ENCODE assay signal across 9 mouse cellular contexts in the genomic region with DNA sequence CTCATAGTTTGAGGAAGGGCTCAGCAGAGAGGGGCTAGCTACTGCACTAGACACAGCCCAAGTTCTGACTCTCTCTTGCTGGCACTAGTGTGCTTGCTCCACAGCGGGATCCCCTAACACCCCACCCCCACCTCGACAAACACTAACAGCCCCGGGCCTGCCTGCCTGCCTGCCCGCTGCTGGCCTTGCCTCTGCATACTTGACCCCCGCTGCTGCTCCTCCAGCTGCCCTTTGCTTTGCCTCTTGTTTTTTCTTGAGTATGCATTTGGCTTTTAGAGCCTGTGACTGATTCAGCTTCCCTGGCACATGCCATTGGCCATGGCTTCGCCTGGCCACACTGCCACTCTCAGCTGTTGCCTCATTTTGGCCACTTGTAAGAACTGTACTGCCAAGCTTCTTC. TPM values are rescaled to one million over a fixed set of nuclear protein-coding genes. Genes with fewer than 3 reads are reported as not detected.
DNase-seq lines count a peak whose midpoint lies in the region; ATAC-seq and TF ChIP-seq lines count a peak whose summit lies in the region.
"Had no signal": no experiment of that assay in that cellular context is flagged by ENCODE, and none has a peak within 500 bp of the region (broad histone marks: within the 10 kb centered on the region; RNA-seq: fewer than 3 reads in every experiment).

No protein-coding gene starts in this region.

- peak overlapping the region; percentile 10; the same call in 1 of the 2 replicates for H3K4me2 ChIP-seq in embryonic facial prominence, embryonic 11.5 days (ENCODE audit: low read depth, low read length)
- no peak overlapping the region for H3K4me2 ChIP-seq in midbrain, embryonic 14.5 days (ENCODE audit: low read length)

- peaks cover 4% of the 10 kb centered on the region; the same call in 1 of the 2 replicates for H3K4me1 ChIP-seq in embryonic facial prominence, embryonic 11.5 days (ENCODE audit: control insufficient read depth, insufficient read depth, low read length)
- peaks cover 33% of the 10 kb centered on the region for H3K4me1 ChIP-seq in limb, embryonic 10.5 days
- H3K4me1 ChIP-seq in midbrain, embryonic 14.5 days (ENCODE audit: control insufficient read depth, insufficient read depth, low read length) = peaks cover 5% of the 10 kb centered on the region; the same call in 1 of the 2 replicates
- H3K4me1 ChIP-seq: megakaryocyte, embryonic 14.5 days had no signal

- no peaks in the 10 kb centered on the region for H3K36me3 ChIP-seq in embryonic facial prominence, embryonic 11.5 days (replicated peaks; ENCODE audit: control insufficient read depth, insufficient read depth, low read depth, low read length)
- no peaks in the 10 kb centered on the region for H3K36me3 ChIP-seq in limb, embryonic 10.5 days
- no peaks in the 10 kb centered on the region for H3K36me3 ChIP-seq in midbrain, embryonic 14.5 days (ENCODE audit: control insufficient read depth, insufficient read depth, low read length)

- H3K27me3 ChIP-seq in embryonic facial prominence, embryonic 11.5 days (ENCODE audit: control insufficient read depth, insufficient read depth, low read length) = no peaks in the 10 kb centered on the region
- H3K27me3 ChIP-seq in limb, embryonic 10.5 days (ENCODE audit: low read depth, poor library complexity, severe bottlenecking) = no peaks in the 10 kb centered on the region
- H3K27me3 ChIP-seq in midbrain, embryonic 14.5 days (ENCODE audit: control insufficient read depth, insufficient read depth, low read length) = no peaks in the 10 kb centered on the region
- H3K27me3 ChIP-seq: megakaryocyte, embryonic 14.5 days had no signal

- no peak; the same call in 1 of the 2 replicates for ATAC-seq in embryonic facial prominence, embryonic 11.5 days (replicated peaks; ENCODE audit: insufficient number of reproducible peaks, low FRiP score, low TSS enrichment, low read depth)
- ATAC-seq in midbrain, embryonic 14.5 days (ENCODE audit: low FRiP score, low TSS enrichment) = no peak

- no peak for TF ChIP-seq CTCF in layer of hippocampus, adult 2 months (conservative IDR thresholded peaks at IDR 0.05)

- H3K4me3 ChIP-seq in embryonic facial prominence, embryonic 11.5 days (ENCODE audit: low read depth, low read length) = no peak overlapping the region
- H3K4me3 ChIP-seq in limb, embryonic 10.5 days = peak overlapping the region; percentile 23
- H3K4me3 ChIP-seq in midbrain, embryonic 14.5 days (replicated peaks; ENCODE audit: low read depth, low read length) = no peak overlapping the region
- H3K4me3 ChIP-seq in layer of hippocampus, adult 2 months = no peak overlapping the region
- H3K4me3 ChIP-seq: megakaryocyte, embryonic 14.5 days had no signal

- intact Hi-C loops in heart, postnatal 25 days (cut with DNase I) = no loop called here

- WGBS in embryonic facial prominence, embryonic 11.5 days = 9% methylated on average over 6 of the region's 6 CpGs
- WGBS in limb, embryonic 10.5 days = 5% methylated on average over 6 of the region's 6 CpGs
- 14% methylated on average over 6 of the region's 6 CpGs for WGBS in midbrain, embryonic 14.5 days

- no peaks in the 10 kb centered on the region for H3K9me3 ChIP-seq in embryonic facial prominence, embryonic 11.5 days (replicated peaks; ENCODE audit: control insufficient read depth, low read length)
- H3K9me3 ChIP-seq in limb, embryonic 10.5 days (replicated peaks) = no peaks in the 10 kb centered on the region
- H3K9me3 ChIP-seq in midbrain, embryonic 14.5 days (ENCODE audit: control insufficient read depth, low read length) = no peaks in the 10 kb centered on the region

- peak; percentile 87 for DNase-seq in heart, adult 11 months
- no peak for DNase-seq in heart, postnatal 25 days (ENCODE audit: low spot score)
- peak; percentile 52 for DNase-seq in embryonic facial prominence, embryonic 11.5 days (ENCODE audit: low spot score)
- DNase-seq in limb, embryonic 10.5 days (ENCODE audit: low spot score) = peak; percentile 79
- peak; percentile 8 for DNase-seq in midbrain, embryonic 14.5 days
- DNase-seq in layer of hippocampus, adult 2 months (ENCODE audit: low spot score in 2 of 2) = no peak
- DNase-seq in urinary bladder, postnatal 10 days (ENCODE audit: low spot score) = no peak
- no peak for DNase-seq in B cell, adult 2 months

- no peak overlapping the region; the same call in 1 of the 2 replicates for H3K27ac ChIP-seq in embryonic facial prominence, embryonic 11.5 days (replicated peaks; ENCODE audit: low read depth, low read length)
- peak overlapping the region; percentile 87 for H3K27ac ChIP-seq in limb, embryonic 10.5 days
- H3K27ac ChIP-seq in midbrain, embryonic 14.5 days (replicated peaks; ENCODE audit: low read depth, low read length) = no peak overlapping the region
- no peak overlapping the region for H3K27ac ChIP-seq in layer of hippocampus, adult 2 months

- H3K9ac ChIP-seq in embryonic facial prominence, embryonic 11.5 days (replicated peaks; ENCODE audit: low read length) = peak overlapping the region; percentile 18; the same call in 1 of the 2 replicates
- H3K9ac ChIP-seq in midbrain, embryonic 14.5 days (replicated peaks; ENCODE audit: low read length) = no peak overlapping the region

RNA-seq across cellular contexts. Expression of a gene that starts 33.8 kb away (rescaled TPM):
- total RNA-seq in heart, postnatal 25 days (2021) = 10 to 100 TPM; 10.6 to 17.1 TPM
- polyA plus RNA-seq in embryonic facial prominence, embryonic 11.5 days (2014; fragmentation: Nextera tagmentation; extraction: Ambion mirVana) = 61.2 and 71.1 TPM in 2 replicates
- polyA plus RNA-seq in limb, embryonic 10.5 days (2016; fragmentation: Nextera tagmentation; extraction: Ambion mirVana) = 77.5 and 88.3 TPM in 2 replicates
- 1.5 and 3.9 TPM in 2 replicates for polyA plus RNA-seq in midbrain, embryonic 14.5 days (2014; fragmentation: Nextera tagmentation; extraction: Ambion mirVana)
- 1 to 10 TPM in 1 of 2 experiments, under 1 TPM in 1; 0.82 to 1.2 TPM for total RNA-seq in layer of hippocampus, adult 2 months (2021)

Comparison
In these comparisons a context has a peak if more than half of its experiments do, and no peak if none do; other contexts are left out.
1. DNase-seq: peak in heart, adult 11 months (single experiment), embryonic facial prominence, embryonic 11.5 days (single experiment), limb, embryonic 10.5 days (single experiment) and midbrain, embryonic 14.5 days (single experiment); none in heart, postnatal 25 days (single experiment), layer of hippocampus, adult 2 months (0 of 2), urinary bladder, postnatal 10 days (single experiment) and B cell, adult 2 months (0 of 2).
2. RNA of a gene that starts 33.8 kb away (polyA plus RNA-seq): 77.5 to 88.3 TPM in limb, embryonic 10.5 days and 61.2 to 71.1 TPM in embryonic facial prominence, embryonic 11.5 days; 1.5 to 3.9 TPM in midbrain, embryonic 14.5 days; every median in the first group is over 10 times any median in the second.